Mouse (Mus musculus): ENCODE results near the gene Rnf34. TPM values are rescaled to one million over a fixed set of nuclear protein-coding genes. Genes with fewer than 3 reads are reported as not detected.

Rnf34 gene
- total and polyA plus RNA-seq, 2 experiments from 2014 or later = 36.1 to 41.5 TPM

DNA sequence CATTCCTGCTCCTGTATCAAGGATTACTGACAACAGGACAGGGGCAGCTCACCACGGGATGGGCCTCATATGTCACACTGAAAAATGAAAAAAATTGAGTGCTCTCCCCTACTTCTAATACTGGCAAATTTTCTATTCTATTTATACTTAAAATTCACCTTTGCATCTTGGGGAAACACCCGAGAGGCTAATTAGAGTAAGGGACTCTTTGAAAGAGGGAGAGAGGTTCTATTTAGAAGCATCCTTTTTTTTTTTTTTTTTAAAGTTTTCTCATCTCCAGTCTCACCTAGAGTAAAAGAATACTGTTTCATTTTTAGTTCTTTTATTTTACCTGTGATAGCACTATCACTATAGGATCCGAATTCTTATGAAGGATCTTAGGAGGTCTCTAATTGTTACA, 24.5 kb downstream of the Rnf34 start:
- no peak for TF ChIP-seq CTCF (IDR thresholded peaks at IDR 0.05)

DNA sequence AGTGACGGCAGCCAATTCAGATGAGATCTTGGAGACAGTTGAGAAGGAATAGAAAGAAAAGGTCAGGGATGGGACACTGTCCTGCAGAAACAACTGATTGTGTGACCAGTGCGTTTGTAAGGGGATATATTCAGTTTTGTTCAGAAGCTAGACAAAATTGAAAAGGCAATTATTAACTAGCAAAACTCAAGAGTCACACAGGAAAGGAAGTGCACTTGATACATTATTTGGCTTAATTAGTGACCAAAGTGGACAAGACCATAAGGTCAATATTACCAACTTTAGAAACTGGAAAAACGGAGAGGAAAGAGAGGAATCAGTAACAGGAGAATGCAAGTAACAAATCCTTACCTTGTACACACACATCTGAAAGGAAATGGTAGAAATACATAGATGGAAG, 26.8 kb downstream of the Rnf34 start:
- no peak overlapping the region for H3K9ac ChIP-seq (replicated peaks; ENCODE audit: low read length, poor library complexity, severe bottlenecking)
- H3K4me1 ChIP-seq (ENCODE audit: insufficient read depth, low read length) = no peaks in the 10 kb centered on the region
- no peak for TF ChIP-seq CTCF (IDR thresholded peaks at IDR 0.05)
- H3K36me3 ChIP-seq (ENCODE audit: insufficient read depth, low read length) = peaks cover 51% of the 10 kb centered on the region
- DNase-seq (ENCODE audit: low spot score) (no peak), ATAC-seq (ENCODE audit: low FRiP score) (no peak)
- H3K4me3 ChIP-seq (ENCODE audit: low read depth, low read length) = no peak overlapping the region
- no peak overlapping the region for H3K27ac ChIP-seq (ENCODE audit: low read depth, low read length)
- WGBS = 89% methylated on average over 3 of the region's 3 CpGs
- H3K4me2 ChIP-seq (ENCODE audit: low read depth, low read length, poor library complexity, severe bottlenecking) = no peak overlapping the region
- no peaks in the 10 kb centered on the region for H3K9me3 ChIP-seq (ENCODE audit: low read length)
- H3K27me3 ChIP-seq (ENCODE audit: insufficient read depth, low read length) = no peaks in the 10 kb centered on the region

More for the DNA sequence above, 24.5 kb downstream of the Rnf34 start:
- Histone ChIP-seq H3K4me2 (ENCODE audit: low read depth, low read length, poor library complexity, severe bottlenecking) (no peak overlapping the region), H3K4me3 (ENCODE audit: low read depth, low read length) (no peak overlapping the region), H3K27me3 (ENCODE audit: insufficient read depth, low read length) (no peaks in the 10 kb centered on the region), H3K27ac (ENCODE audit: low read depth, low read length) (no peak overlapping the region), H3K9ac (replicated peaks; ENCODE audit: low read length, poor library complexity, severe bottlenecking) (no peak overlapping the region), H3K4me1 (ENCODE audit: insufficient read depth, low read length) (no peaks in the 10 kb centered on the region), H3K9me3 (ENCODE audit: low read length) (no peaks in the 10 kb centered on the region), H3K36me3 (ENCODE audit: insufficient read depth, low read length) (peaks cover 40% of the 10 kb centered on the region)
- DNase-seq (ENCODE audit: low spot score) (no peak), ATAC-seq (ENCODE audit: low FRiP score) (no peak)
- 88% methylated on average over 3 of the region's 3 CpGs for WGBS

- ATAC-seq (ENCODE audit: low FRiP score) (no peak), DNase-seq (ENCODE audit: low spot score) (no peak)
- 94% methylated on average over 37 of the region's 37 CpGs for WGBS
- Histone ChIP-seq H3K36me3 (ENCODE audit: insufficient read depth, low read length) (peaks cover 52% of the 10 kb centered on the region), H3K4me2 (ENCODE audit: low read depth, low read length, poor library complexity, severe bottlenecking) (no peak overlapping the region), H3K27me3 (ENCODE audit: insufficient read depth, low read length) (no peaks in the 10 kb centered on the region), H3K9ac (replicated peaks; ENCODE audit: low read length, poor library complexity, severe bottlenecking) (no peak overlapping the region), H3K9me3 (ENCODE audit: low read length) (no peaks in the 10 kb centered on the region), H3K4me3 (ENCODE audit: low read depth, low read length) (no peak overlapping the region), H3K27ac (ENCODE audit: low read depth, low read length) (no peak overlapping the region), H3K4me1 (ENCODE audit: insufficient read depth, low read length) (no peaks in the 10 kb centered on the region)
- TF ChIP-seq CTCF (IDR thresholded peaks at IDR 0.05) = no peak
These were observed 30.6 kb downstream of the Rnf34 start for GRCm38 (mm10) chr5:122880241-122880980.

- Histone ChIP-seq H3K36me3 (ENCODE audit: insufficient read depth, low read length) (peaks cover 47% of the 10 kb centered on the region), H3K9me3 (ENCODE audit: low read length) (no peaks in the 10 kb centered on the region), H3K4me3 (ENCODE audit: low read depth, low read length) (no peak overlapping the region), H3K4me2 (ENCODE audit: low read depth, low read length, poor library complexity, severe bottlenecking) (no peak overlapping the region), H3K27me3 (ENCODE audit: insufficient read depth, low read length) (no peaks in the 10 kb centered on the region), H3K4me1 (ENCODE audit: insufficient read depth, low read length) (no peaks in the 10 kb centered on the region), H3K27ac (ENCODE audit: low read depth, low read length) (no peak overlapping the region), H3K9ac (replicated peaks; ENCODE audit: low read length, poor library complexity, severe bottlenecking) (no peak overlapping the region)
- TF ChIP-seq CTCF (IDR thresholded peaks at IDR 0.05) = peak; percentile 90
- 56% methylated on average over 5 of the region's 5 CpGs for WGBS
- no peak for ATAC-seq (ENCODE audit: low FRiP score)
- DNase-seq (ENCODE audit: low spot score) = peak; percentile 81
These were observed 31.5 kb downstream of the Rnf34 start for GRCm38 (mm10) chr5:122881313-122881712.

- no peak for ATAC-seq (ENCODE audit: low FRiP score)
- no peaks in the 10 kb centered on the region for H3K27me3 ChIP-seq (ENCODE audit: insufficient read depth, low read length)
- DNase-seq (ENCODE audit: low spot score) = no peak
- H3K9me3 ChIP-seq (ENCODE audit: low read length) = no peaks in the 10 kb centered on the region
- H3K27ac ChIP-seq (ENCODE audit: low read depth, low read length) = no peak overlapping the region
- TF ChIP-seq CTCF (IDR thresholded peaks at IDR 0.05) = no peak
- no peak overlapping the region for H3K4me3 ChIP-seq (ENCODE audit: low read depth, low read length)
- peaks cover 44% of the 10 kb centered on the region for H3K36me3 ChIP-seq (ENCODE audit: insufficient read depth, low read length)
- H3K4me2 ChIP-seq (ENCODE audit: low read depth, low read length, poor library complexity, severe bottlenecking) = no peak overlapping the region
- H3K9ac ChIP-seq (replicated peaks; ENCODE audit: low read length, poor library complexity, severe bottlenecking) = no peak overlapping the region
- no peaks in the 10 kb centered on the region for H3K4me1 ChIP-seq (ENCODE audit: insufficient read depth, low read length)
- 91% methylated on average over 18 of the region's 18 CpGs for WGBS
These were observed 32.6 kb downstream of the Rnf34 start for GRCm38 (mm10) chr5:122882256-122883050.

- no peak overlapping the region for H3K4me3 ChIP-seq (ENCODE audit: low read depth, low read length)
- H3K9me3 ChIP-seq (ENCODE audit: low read length) = no peaks in the 10 kb centered on the region
- no peak overlapping the region for H3K4me2 ChIP-seq (ENCODE audit: low read depth, low read length, poor library complexity, severe bottlenecking)
- 84% methylated on average over 9 of the region's 9 CpGs for WGBS
- no peak for DNase-seq (ENCODE audit: low spot score)
- no peaks in the 10 kb centered on the region for H3K27me3 ChIP-seq (ENCODE audit: insufficient read depth, low read length)
- H3K4me1 ChIP-seq (ENCODE audit: insufficient read depth, low read length) = no peaks in the 10 kb centered on the region
- H3K36me3 ChIP-seq (ENCODE audit: insufficient read depth, low read length) = peaks cover 38% of the 10 kb centered on the region
- no peak overlapping the region for H3K9ac ChIP-seq (replicated peaks; ENCODE audit: low read length, poor library complexity, severe bottlenecking)
- no peak overlapping the region for H3K27ac ChIP-seq (ENCODE audit: low read depth, low read length)
- no peak for ATAC-seq (ENCODE audit: low FRiP score)
- TF ChIP-seq CTCF (IDR thresholded peaks at IDR 0.05) = no peak
These were observed 33.4 kb downstream of the Rnf34 start for GRCm38 (mm10) chr5:122883237-122883636.

Data from midbrain, postnatal 0 days (tissue).